Mouse (Mus musculus) hindbrain, embryonic 16.5 days (tissue): ENCODE results near the gene Dis3l2. TPM values are rescaled to one million over a fixed set of nuclear protein-coding genes. Genes with fewer than 3 reads are reported as not detected.
A peak's percentile ranks its signal among the peaks of the same experiment; 100 is the strongest.

Experiments used
- ATAC-seq: fragments of 200-750 bp; cut with Nextera tagmentation; 2 replicates; pipeline ENCODE4 v1.8.0; 2017; ENCODE audit warnings: moderate TSS enrichment, moderate library complexity
- H3K27ac ChIP-seq: fragments of 300-500 bp; sonication (generic); 2 replicates; pipeline ENCODE4 v1.5.1; 2014; ENCODE audit warnings: low read depth, mild to moderate bottlenecking, control low read depth, low read length, moderate library complexity
- H3K27me3 ChIP-seq: fragments of 300-500 bp; sonication (generic); replicated peaks from 2 replicates; pipeline ENCODE4 v1.6.1; 2014; ENCODE audit warnings: low read length; ENCODE audit not compliant: control insufficient read depth, insufficient read depth
- H3K36me3 ChIP-seq: fragments of 300-500 bp; sonication (generic); 2 replicates; pipeline ENCODE4 v1.6.1; 2014; ENCODE audit warnings: mild to moderate bottlenecking, low read length, moderate library complexity, mixed read lengths; ENCODE audit not compliant: control insufficient read depth, insufficient read depth
- H3K4me1 ChIP-seq: fragments of 300-500 bp; sonication (generic); 2 replicates; pipeline ENCODE4 v1.6.1; 2014; ENCODE audit warnings: low read depth, low read length; ENCODE audit not compliant: control insufficient read depth, insufficient read depth
- H3K4me2 ChIP-seq: fragments of 300-500 bp; sonication (generic); 2 replicates; pipeline ENCODE4 v1.6.1; 2014; ENCODE audit warnings: mild to moderate bottlenecking, low read length, control low read depth, moderate library complexity
- H3K4me3 ChIP-seq: fragments of 300-500 bp; sonication (generic); 2 replicates; pipeline ENCODE4 v1.5.1; 2014; ENCODE audit warnings: mild to moderate bottlenecking, low read length, control low read depth, moderate library complexity
- H3K9ac ChIP-seq: fragments of 300-500 bp; sonication (generic); 2 replicates; pipeline ENCODE4 v1.6.1; 2014; ENCODE audit warnings: low read depth, mild to moderate bottlenecking, control low read depth, low read length, moderate library complexity
- H3K9me3 ChIP-seq: fragments of 300-500 bp; sonication (generic); 2 replicates; pipeline ENCODE4 v1.6.1; 2014; ENCODE audit warnings: mild to moderate bottlenecking, low read length, moderate library complexity; ENCODE audit not compliant: control insufficient read depth
- WGBS: fragments of 180-500 bp; shearing (Covaris S2); extraction: QIAGEN DNeasy Blood & Tissue Kit; methylation state at CpG from one replicate; pipeline ENCODE4 v1.1.7; 2014; 5-methylcytosine and 5-hydroxymethylcytosine counted together
- polyA plus RNA-seq: library from polyadenylated mRNA; unstranded; fragments of >200 nt; fragmentation: Nextera tagmentation; extraction: Ambion mirVana; gene quantifications from 2 replicates; pipeline ENCODE4 v1.2.1, GENCODE M21; 2015

The Dis3l2 gene
- polyA plus RNA-seq, 1 experiment from 2014 or later, result 37.8 TPM

- H3K4me2 ChIP-seq, result no peak overlapping the region
- peak overlapping the region; percentile 7; the same call in 1 of the 2 replicates for H3K27ac ChIP-seq
- 59% methylated on average over 8 of the region's 8 CpGs for WGBS
- H3K9me3 ChIP-seq, result no peaks in the 10 kb centered on the region
- H3K4me3 ChIP-seq, result no peak overlapping the region
- no peaks in the 10 kb centered on the region for H3K4me1 ChIP-seq
- no peak for ATAC-seq
- no peak overlapping the region; the same call in 1 of the 2 replicates for H3K9ac ChIP-seq
- H3K36me3 ChIP-seq, result no peaks in the 10 kb centered on the region
- no peaks in the 10 kb centered on the region for H3K27me3 ChIP-seq
Observed at GRCm38 (mm10) chr1:86916355-86916984, 212.9 kb downstream of the Dis3l2 start.

GRCm38 (mm10) chr1:86925776-86926175 is 222.2 kb downstream of the Dis3l2 start:
- Histone ChIP-seq H3K36me3 (0 out of 2 replicates have a peak, but pooled peaks cover 3% of the 10 kb centered on the region), H3K27me3 (no peaks in the 10 kb centered on the region), H3K9me3 (no peaks in the 10 kb centered on the region), H3K4me2 (no peak overlapping the region), H3K27ac (no peak overlapping the region), H3K4me1 (no peaks in the 10 kb centered on the region), H3K4me3 (no peak overlapping the region), H3K9ac (no peak overlapping the region)
- 65% methylated on average over 5 of the region's 5 CpGs for WGBS
- no peak for ATAC-seq

DNA sequence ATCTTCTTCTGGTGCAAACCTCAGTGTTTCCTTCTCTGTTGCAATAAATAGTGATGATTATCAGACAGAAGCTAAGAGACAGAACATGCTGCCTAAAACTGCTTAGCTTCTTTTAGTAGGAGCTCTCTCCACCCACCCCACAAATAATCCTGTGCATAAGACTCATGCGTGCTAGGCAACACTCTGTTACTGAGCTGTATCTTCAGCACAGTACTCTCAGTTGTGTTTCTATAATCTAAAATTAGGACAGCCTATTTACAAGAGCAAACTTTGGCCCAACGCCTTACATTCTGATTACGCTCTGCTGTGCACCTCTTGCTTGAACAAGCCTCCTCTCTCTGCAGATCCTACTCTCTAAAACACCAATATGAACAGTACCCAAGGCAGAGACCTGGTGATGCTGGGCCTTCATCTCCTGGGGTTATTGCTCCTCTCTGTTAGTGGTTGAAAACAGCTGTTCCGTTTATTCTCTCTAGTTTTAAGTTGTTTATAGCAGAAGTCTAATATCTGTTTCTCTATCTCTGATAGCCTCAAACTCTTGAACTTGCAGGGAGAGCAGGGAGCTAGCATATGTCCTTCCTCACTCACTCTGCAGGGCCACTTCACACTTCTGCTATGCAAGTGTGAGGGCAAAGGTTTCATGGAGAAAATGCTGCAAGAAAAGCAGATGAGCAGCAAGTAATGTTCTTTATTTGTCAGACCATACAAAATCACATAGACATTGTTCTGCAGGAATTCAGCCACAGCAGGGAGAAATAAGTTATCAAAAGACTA is 228.2 kb downstream of the Dis3l2 start:
- Histone ChIP-seq H3K9ac (no peak overlapping the region), H3K4me3 (no peak overlapping the region), H3K36me3 (peaks cover 7% of the 10 kb centered on the region; the same call in 1 of the 2 replicates), H3K4me2 (no peak overlapping the region), H3K9me3 (no peaks in the 10 kb centered on the region), H3K27ac (no peak overlapping the region), H3K4me1 (no peaks in the 10 kb centered on the region), H3K27me3 (no peaks in the 10 kb centered on the region)
- no peak for ATAC-seq
- 95% methylated on average over 4 of the region's 4 CpGs for WGBS

GRCm38 (mm10) chr1:86932810-86933209 is 229.2 kb downstream of the Dis3l2 start:
- H3K4me1 ChIP-seq, result no peaks in the 10 kb centered on the region
- H3K9ac ChIP-seq, result no peak overlapping the region
- ATAC-seq, result no peak
- peaks cover 7% of the 10 kb centered on the region; the same call in 1 of the 2 replicates for H3K36me3 ChIP-seq
- H3K4me2 ChIP-seq, result no peak overlapping the region
- H3K9me3 ChIP-seq, result no peaks in the 10 kb centered on the region
- H3K27ac ChIP-seq, result no peak overlapping the region
- H3K27me3 ChIP-seq, result no peaks in the 10 kb centered on the region
- 88% methylated on average over 4 of the region's 4 CpGs for WGBS
- H3K4me3 ChIP-seq, result no peak overlapping the region

- no peak for ATAC-seq
Observed at GRCm38 (mm10) chr1:86933656-86934055, 230.0 kb downstream of the Dis3l2 start.

GRCm38 (mm10) chr1:86951501-86952205 is 248.0 kb downstream of the Dis3l2 start:
- no peak for ATAC-seq
- H3K4me1 ChIP-seq, result no peaks in the 10 kb centered on the region
- H3K36me3 ChIP-seq, result no peaks in the 10 kb centered on the region
- H3K4me3 ChIP-seq, result no peak overlapping the region
- no peak overlapping the region for H3K9ac ChIP-seq
- no peak overlapping the region for H3K27ac ChIP-seq
- H3K4me2 ChIP-seq, result no peak overlapping the region
- WGBS, result 84% methylated on average over 5 of the region's 5 CpGs
- no peaks in the 10 kb centered on the region for H3K9me3 ChIP-seq
- no peaks in the 10 kb centered on the region for H3K27me3 ChIP-seq

More at GRCm38 (mm10) chr1:86933656-86934055, 230.0 kb downstream of the Dis3l2 start:
- H3K9ac ChIP-seq, result no peak overlapping the region
- no peak overlapping the region for H3K27ac ChIP-seq
- no peaks in the 10 kb centered on the region for H3K9me3 ChIP-seq
- no peaks in the 10 kb centered on the region for H3K27me3 ChIP-seq
- WGBS, result 87% methylated on average over 1 of the region's 1 CpGs
- H3K4me2 ChIP-seq, result no peak overlapping the region
- no peak overlapping the region for H3K4me3 ChIP-seq
- peaks cover 7% of the 10 kb centered on the region; the same call in 1 of the 2 replicates for H3K36me3 ChIP-seq
- H3K4me1 ChIP-seq, result no peaks in the 10 kb centered on the region

- no peaks in the 10 kb centered on the region for H3K9me3 ChIP-seq
- ATAC-seq, result no peak
- no peak overlapping the region for H3K27ac ChIP-seq
- H3K4me2 ChIP-seq, result no peak overlapping the region
- no peak overlapping the region for H3K9ac ChIP-seq
- H3K4me1 ChIP-seq, result no peaks in the 10 kb centered on the region
- H3K36me3 ChIP-seq, result peaks cover 3% of the 10 kb centered on the region; the same call in 1 of the 2 replicates
- H3K27me3 ChIP-seq, result no peaks in the 10 kb centered on the region
- H3K4me3 ChIP-seq, result no peak overlapping the region
Observed at GRCm38 (mm10) chr1:86955801-86956200, 252.2 kb downstream of the Dis3l2 start.

DNA sequence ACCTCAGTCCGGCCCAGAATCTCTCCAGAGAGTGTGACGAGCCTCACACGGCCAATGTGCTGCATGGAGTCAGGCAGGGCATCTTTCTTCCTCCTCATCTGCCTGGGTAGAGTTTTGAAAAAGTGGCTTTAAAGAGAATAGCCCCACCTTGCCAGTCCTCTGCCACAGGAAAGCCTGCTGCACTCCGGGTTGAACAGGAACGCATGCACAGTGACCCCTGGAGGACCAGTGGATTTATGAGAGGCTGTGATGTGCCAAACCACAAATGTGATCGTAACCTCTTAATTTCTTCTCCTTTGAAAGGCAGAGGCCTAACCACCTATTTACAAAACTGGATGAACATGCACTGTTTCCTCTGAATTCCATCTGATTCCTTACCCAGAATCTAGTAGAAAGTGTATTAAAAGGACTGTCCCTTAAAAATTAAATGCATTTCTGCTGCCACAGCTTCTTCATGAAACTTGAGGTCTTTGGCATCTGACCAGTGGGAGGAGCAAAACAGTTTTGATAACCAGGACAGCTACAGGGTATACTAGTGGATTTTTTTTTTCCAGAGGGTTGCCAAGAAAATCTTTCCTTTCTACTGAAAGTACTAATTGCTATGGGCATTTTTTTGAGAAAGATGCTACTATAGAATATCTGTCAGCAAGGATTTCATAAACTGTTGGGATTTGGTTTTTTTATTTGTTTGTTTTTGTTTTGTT is 264.8 kb downstream of the Dis3l2 start:
- Histone ChIP-seq H3K4me1 (no peaks in the 10 kb centered on the region), H3K9me3 (no peaks in the 10 kb centered on the region), H3K27me3 (no peaks in the 10 kb centered on the region), H3K9ac (no peak overlapping the region), H3K27ac (no peak overlapping the region), H3K4me2 (no peak overlapping the region), H3K4me3 (no peak overlapping the region), H3K36me3 (peaks cover under 1% of the 10 kb centered on the region; the same call in 1 of the 2 replicates)
- no peak for ATAC-seq
- 44% methylated on average over 6 of the region's 6 CpGs for WGBS
